Mouse (Mus musculus) thymus, postnatal 10 days (tissue): ENCODE measurements around the gene Evi5.

Source experiments
- DNase-seq, 2 experiments: peaks; one replicate each; pipeline ENCODE4 v3.0.0; 2021; ENCODE audit warnings: low spot score in 2 of 2

The Evi5 gene

DNA sequence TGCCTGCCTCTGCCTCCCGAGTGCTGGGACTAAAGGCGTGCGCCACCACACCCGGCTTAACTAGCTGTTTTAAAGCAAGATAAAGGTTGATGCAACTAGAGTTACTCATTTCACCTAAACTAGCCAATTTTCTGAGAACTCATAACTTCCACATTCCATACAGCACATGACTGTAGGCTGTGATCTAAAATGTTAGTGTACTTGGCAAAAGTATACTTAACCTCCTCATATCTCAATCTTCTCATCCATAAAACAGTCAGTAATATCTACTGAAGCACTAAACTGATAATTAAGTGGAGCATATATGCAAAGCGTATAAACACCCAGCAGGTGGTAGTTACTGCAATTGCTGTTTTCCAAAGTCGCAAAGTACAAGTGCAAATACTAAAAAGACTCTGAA lies 1.6 kb downstream of the Evi5 start:
- DNase-seq, result no peak

GRCm38 (mm10) chr5:107869701-107870100 lies 5.2 kb downstream of the Evi5 start:
- no peak for DNase-seq

DNA sequence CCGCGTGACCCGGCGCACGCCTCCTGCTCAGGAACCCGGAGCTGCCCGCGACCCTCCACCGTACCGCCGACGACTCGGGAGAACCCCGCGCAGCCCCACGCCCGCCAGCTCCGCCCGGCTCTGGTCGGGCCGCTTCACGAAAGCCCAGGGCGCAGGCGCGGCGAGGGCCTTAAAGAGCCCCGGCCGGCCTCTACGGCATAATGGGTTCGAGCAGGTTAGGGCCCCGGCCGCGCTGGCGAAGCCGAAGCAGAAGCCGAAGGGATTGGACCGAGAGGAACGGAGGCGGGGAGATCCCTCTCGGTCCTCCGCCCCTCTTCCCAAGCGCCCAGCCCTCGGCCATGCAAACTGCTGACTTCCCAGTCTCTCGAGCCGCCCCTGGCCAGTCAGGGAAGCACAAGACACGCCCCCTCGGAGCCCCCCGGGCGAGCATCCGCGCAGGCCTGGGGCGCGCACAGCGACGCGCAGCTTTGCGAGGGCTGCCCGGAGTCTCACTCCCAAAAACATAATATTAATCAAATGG lies 5.9 kb downstream of the Evi5 start:
- DNase-seq, result peak; percentile 23 to 45

GRCm38 (mm10) chr5:107867970-107868904 lies 6.7 kb downstream of the Evi5 start:
- DNase-seq, result peak; percentile 15 to 39

- no peak for DNase-seq
Measured at GRCm38 (mm10) chr5:107866127-107867126, 8.5 kb downstream of the Evi5 start.

- no peak for DNase-seq
Measured at GRCm38 (mm10) chr5:107863971-107864370, 10.9 kb downstream of the Evi5 start.

DNA sequence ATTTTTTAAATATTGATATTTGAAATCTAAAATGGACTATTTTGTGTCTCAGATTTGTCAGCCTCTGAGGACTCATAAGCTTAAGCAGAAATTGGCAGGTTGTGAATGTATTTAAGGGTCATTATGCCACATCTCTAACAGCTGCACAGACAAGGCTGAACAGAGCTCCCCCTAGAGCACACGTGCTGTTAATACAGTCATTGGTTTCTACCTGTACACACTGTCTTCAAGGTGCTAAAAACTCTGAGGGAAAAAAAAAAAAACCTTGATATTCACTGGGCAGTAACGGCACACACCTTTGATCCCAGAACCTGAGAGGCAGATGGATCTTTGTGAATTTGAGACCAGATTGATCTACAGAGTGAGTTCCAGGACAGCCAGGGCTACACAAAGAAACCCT lies 15.9 kb downstream of the Evi5 start:
- DNase-seq, result peak in 1 of 2 experiments; percentile 20

DNA sequence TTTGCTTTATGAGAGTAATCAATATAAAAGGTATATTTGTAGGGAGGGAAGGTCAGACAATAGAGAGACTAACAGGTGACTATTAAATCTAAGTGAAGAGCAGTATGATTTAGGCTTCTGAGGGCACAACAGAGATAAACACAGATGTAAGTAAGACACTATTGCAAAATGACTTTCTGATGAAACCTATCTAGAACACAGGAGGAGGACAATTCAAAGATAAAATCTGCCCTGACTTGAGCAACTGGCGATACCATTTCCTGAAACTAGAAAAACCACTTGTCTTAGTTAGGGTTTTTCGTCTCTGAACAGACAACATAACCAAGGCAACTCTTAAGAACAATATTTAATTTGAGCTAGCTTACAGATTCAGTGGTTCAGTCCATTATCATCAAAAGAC lies 19.4 kb downstream of the Evi5 start:
- DNase-seq, result no peak

DNA sequence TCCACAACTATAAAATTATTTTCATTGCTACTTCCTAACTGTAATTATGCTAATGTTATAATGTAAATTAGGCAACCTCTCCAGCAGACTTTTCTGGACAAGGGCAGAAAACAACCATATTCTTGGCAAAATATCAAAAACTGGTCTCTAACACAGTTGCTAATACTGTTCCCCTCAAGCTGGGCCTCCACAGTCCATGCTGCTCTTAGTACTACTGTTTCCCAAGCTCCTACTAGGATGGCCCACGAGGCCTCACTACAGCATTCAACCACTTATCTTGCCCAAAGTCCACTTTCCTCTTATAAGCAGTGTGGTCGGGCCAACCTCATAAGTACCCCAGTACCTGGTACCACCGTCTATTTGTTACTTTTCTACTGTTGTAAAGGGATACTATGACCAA lies 20.4 kb downstream of the Evi5 start:
- DNase-seq, result no peak

- DNase-seq, result no peak
Measured at GRCm38 (mm10) chr5:107853807-107854206, 21.1 kb downstream of the Evi5 start.

- DNase-seq, result no peak
Measured at GRCm38 (mm10) chr5:107848964-107849363, 25.9 kb downstream of the Evi5 start.

DNA sequence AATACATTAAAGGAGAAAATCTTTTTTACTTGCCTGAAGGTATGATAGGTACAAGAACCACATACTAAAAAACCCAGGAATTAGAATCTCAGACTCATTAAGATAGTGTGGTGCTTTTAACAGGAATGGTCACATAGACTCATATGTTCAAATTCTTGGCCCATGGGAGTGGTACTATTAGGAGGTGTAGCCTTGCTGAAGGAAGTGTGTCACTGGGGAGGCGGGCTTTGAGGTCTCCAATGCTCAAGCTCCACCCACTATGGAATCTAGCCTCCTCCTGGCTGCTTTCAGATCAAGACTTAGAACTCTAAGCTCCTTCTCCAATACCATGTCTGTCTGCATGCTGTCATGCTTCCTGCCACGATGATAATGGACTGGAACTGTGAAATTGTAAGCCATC lies 27.1 kb downstream of the Evi5 start:
- DNase-seq, result no peak

- DNase-seq, result no peak
Measured at GRCm38 (mm10) chr5:107847349-107847748, 27.6 kb downstream of the Evi5 start.

GRCm38 (mm10) chr5:107840549-107841238 lies 34.2 kb downstream of the Evi5 start:
- peak; percentile 8 to 18 for DNase-seq

DNA sequence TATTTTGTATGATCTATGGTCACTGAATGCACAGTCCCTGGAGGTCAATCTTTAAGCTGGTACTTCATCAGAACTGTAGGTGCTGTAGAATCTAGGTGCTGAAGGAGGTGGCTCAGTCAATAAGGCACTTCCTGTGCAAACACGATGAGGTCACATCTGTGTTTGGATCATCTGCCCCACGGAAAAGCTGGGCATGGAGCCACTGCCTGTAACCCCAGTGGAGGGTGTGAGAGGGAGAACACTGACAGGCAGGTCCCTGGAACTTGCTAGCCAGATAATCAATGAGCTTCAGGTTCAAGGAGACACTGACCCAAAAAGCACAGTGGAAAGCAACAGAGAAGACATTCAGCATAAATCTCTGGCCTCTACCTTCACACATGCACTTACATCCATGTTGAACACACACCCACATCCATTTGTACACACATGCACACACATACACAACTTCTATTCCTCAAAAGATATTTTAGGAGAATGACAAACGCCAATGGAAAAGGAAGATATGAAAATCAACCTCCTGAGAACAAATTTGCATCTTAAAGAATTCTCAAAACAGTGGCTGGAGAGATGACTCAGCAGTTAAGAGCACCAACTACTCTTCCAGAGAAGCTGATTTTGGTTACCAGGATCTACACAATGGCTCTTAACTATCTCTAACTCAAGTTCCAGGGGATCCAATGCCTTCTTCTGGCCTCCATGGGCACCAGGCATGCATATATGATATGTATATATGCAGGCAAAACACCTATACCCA lies 35.8 kb downstream of the Evi5 start:
- no peak for DNase-seq

GRCm38 (mm10) chr5:107834287-107834686 lies 40.6 kb downstream of the Evi5 start:
- DNase-seq, result no peak

- DNase-seq, result no peak
Measured at GRCm38 (mm10) chr5:107831351-107831750, 43.6 kb downstream of the Evi5 start.

- DNase-seq, result no peak
Measured at GRCm38 (mm10) chr5:107829998-107830560, 44.8 kb downstream of the Evi5 start, which contains the start of gene Ube2d2b. Gene Ube2d2b (plus strand): TSS chr5:107830099.

DNA sequence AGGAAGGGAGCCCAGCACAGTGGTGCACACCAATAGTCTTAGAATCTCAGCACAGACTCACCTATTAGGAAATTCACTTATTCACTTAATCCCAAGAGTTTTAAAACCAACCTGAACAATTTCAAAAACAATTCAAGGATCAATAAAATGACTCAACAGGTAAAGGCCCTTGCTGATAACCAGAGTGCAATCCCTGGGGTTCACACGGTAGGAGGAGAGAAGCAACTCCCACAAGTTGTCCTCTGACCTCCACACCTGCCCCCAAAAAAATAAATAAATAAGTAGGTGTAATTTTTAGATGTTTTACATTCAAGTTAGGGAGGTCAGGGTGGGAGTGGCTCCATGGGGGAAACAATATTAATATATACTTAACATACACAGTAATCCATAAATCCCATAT lies 52.4 kb downstream of the Evi5 start:
- no peak for DNase-seq

DNA sequence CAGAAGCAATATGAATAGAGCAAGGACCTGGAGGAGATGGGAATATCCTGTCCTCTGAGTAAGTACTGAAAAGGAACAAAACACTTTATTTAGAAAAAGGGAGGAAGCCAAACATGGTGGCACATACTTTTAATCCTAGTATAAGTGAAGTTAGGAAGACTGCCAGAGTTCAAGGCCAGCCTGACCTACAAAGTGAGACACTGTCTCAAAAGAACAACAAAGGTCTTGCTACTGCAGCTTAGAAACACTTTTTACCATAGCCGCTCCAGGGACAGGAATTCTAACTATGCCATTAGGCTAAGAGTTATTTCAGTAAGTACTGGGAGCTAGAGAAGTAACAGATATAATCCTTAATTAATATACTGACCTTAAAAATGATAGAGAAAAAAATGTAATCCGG lies 60.3 kb downstream of the Evi5 start:
- DNase-seq, result no peak
